Mouse (Mus musculus) neural tube, embryonic 11.5 days (tissue): Measurements from ENCODE around the gene Psip1. TPM values are rescaled to one million over a fixed set of nuclear protein-coding genes. Genes with fewer than 3 reads are reported as not detected.

Experiments
- ATAC-seq: fragments of 200-750 bp; cut with Nextera tagmentation; 2 replicates; pipeline ENCODE4 v1.8.0; 2017; ENCODE audit warnings: moderate number of reproducible peaks, mild to moderate bottlenecking, moderate TSS enrichment, moderate library complexity; ENCODE audit not compliant: insufficient read depth, low FRiP score, low TSS enrichment
- DNase-seq: peaks from one replicate; pipeline ENCODE4 v3.0.0-alpha.2; 2015; ENCODE audit warnings: low spot score
- H3K27ac ChIP-seq: fragments of 300-500 bp; sonication (generic); 2 replicates; pipeline ENCODE4 v1.5.1; 2014; ENCODE audit warnings: low read depth, mild to moderate bottlenecking, low read length
- H3K27me3 ChIP-seq: fragments of 300-500 bp; sonication (generic); 2 replicates; pipeline ENCODE4 v1.6.1; 2014; ENCODE audit warnings: mild to moderate bottlenecking, low read length, mixed read lengths; ENCODE audit not compliant: control insufficient read depth, insufficient read depth
- H3K36me3 ChIP-seq: fragments of 300-500 bp; sonication (generic); 2 replicates; pipeline ENCODE4 v1.6.1; 2014; ENCODE audit warnings: mild to moderate bottlenecking, low read length, moderate library complexity, mixed read lengths; ENCODE audit not compliant: control insufficient read depth, insufficient read depth
- H3K4me1 ChIP-seq: fragments of 300-500 bp; sonication (generic); 2 replicates; pipeline ENCODE4 v1.6.1; 2014; ENCODE audit warnings: low read length, mixed read lengths; ENCODE audit not compliant: control insufficient read depth, insufficient read depth
- H3K4me2 ChIP-seq: fragments of 300-500 bp; sonication (generic); 2 replicates; pipeline ENCODE4 v1.6.1; 2014; ENCODE audit warnings: low read depth, mild to moderate bottlenecking, moderate library complexity
- H3K4me3 ChIP-seq: fragments of 300-500 bp; sonication (generic); 2 replicates; pipeline ENCODE4 v1.5.1; 2014; ENCODE audit warnings: low read depth, low read length
- H3K9ac ChIP-seq: fragments of 300-500 bp; sonication (generic); 2 replicates; pipeline ENCODE4 v1.6.1; 2014; ENCODE audit warnings: mild to moderate bottlenecking, low read length
- H3K9me3 ChIP-seq: fragments of 300-500 bp; sonication (generic); 2 replicates; pipeline ENCODE4 v1.6.1; 2016; ENCODE audit warnings: low read length; ENCODE audit not compliant: control insufficient read depth
- WGBS: fragments of 180-500 bp; shearing (Covaris S2); extraction: QIAGEN DNeasy Blood & Tissue Kit; methylation state at CpG from one replicate; pipeline ENCODE4 v1.1.7; 2014; 5-methylcytosine and 5-hydroxymethylcytosine counted together
- polyA plus RNA-seq: library from polyadenylated mRNA; unstranded; fragments of >200 nt; fragmentation: Nextera tagmentation; extraction: Ambion mirVana; gene quantifications from 2 replicates; pipeline ENCODE4 v1.2.1, GENCODE M21; 2014

Gene Psip1
- polyA plus RNA-seq, 1 experiment from 2014 or later: 360 TPM

- Histone ChIP-seq H3K9me3 (no peaks in the 10 kb centered on the region), H3K27me3 (no peaks in the 10 kb centered on the region), H3K4me1 (peaks cover 14% of the 10 kb centered on the region; the same call in 1 of the 2 replicates), H3K27ac (peak overlapping the region; percentile 98), H3K36me3 (peaks cover 5% of the 10 kb centered on the region; the same call in 1 of the 2 replicates), H3K4me2 (peak overlapping the region; percentile 65), H3K9ac (peak overlapping the region; percentile 97), H3K4me3 (peak overlapping the region; percentile 96)
- DNase-seq (peak; percentile 94), ATAC-seq (peak; percentile 79)
- 0% methylated on average over 27 of the region's 40 CpGs for WGBS
These were observed 533 bp downstream of the Psip1 start for GRCm38 (mm10) chr4:83485735-83486116.

GRCm38 (mm10) chr4:83485250-83485649 lies 1.0 kb downstream of the Psip1 start:
- Histone ChIP-seq H3K27ac (no peak overlapping the region), H3K9me3 (no peaks in the 10 kb centered on the region), H3K4me1 (peaks cover 14% of the 10 kb centered on the region; the same call in 1 of the 2 replicates), H3K4me3 (peak overlapping the region; percentile 96), H3K4me2 (peak overlapping the region; percentile 65), H3K27me3 (no peaks in the 10 kb centered on the region), H3K9ac (peak overlapping the region; percentile 97), H3K36me3 (peaks cover 5% of the 10 kb centered on the region; the same call in 1 of the 2 replicates)
- no peak for DNase-seq
- 25% methylated on average over 12 of the region's 12 CpGs for WGBS
- no peak for ATAC-seq

- Histone ChIP-seq H3K4me3 (no peak overlapping the region), H3K36me3 (peaks cover 11% of the 10 kb centered on the region), H3K9ac (no peak overlapping the region), H3K27ac (no peak overlapping the region), H3K4me2 (no peak overlapping the region), H3K9me3 (no peaks in the 10 kb centered on the region), H3K27me3 (no peaks in the 10 kb centered on the region), H3K4me1 (no peaks in the 10 kb centered on the region)
- ATAC-seq (no peak), DNase-seq (no peak)
- WGBS: 70% methylated on average over 3 of the region's 3 CpGs
These were observed 18.1 kb downstream of the Psip1 start for GRCm38 (mm10) chr4:83468208-83468607.

GRCm38 (mm10) chr4:83467615-83468014 lies 18.6 kb downstream of the Psip1 start:
- no peaks in the 10 kb centered on the region for H3K27me3 ChIP-seq
- ATAC-seq: no peak
- H3K9ac ChIP-seq: no peak overlapping the region
- DNase-seq: no peak
- H3K27ac ChIP-seq: no peak overlapping the region
- no peaks in the 10 kb centered on the region for H3K4me1 ChIP-seq
- H3K9me3 ChIP-seq: no peaks in the 10 kb centered on the region
- 89% methylated on average over 7 of the region's 7 CpGs for WGBS
- H3K4me3 ChIP-seq: no peak overlapping the region
- no peak overlapping the region for H3K4me2 ChIP-seq
- H3K36me3 ChIP-seq: peaks cover 9% of the 10 kb centered on the region

- ATAC-seq (no peak), DNase-seq (no peak)
- Histone ChIP-seq H3K27me3 (no peaks in the 10 kb centered on the region), H3K36me3 (peaks cover 6% of the 10 kb centered on the region), H3K4me1 (no peaks in the 10 kb centered on the region), H3K4me3 (no peak overlapping the region), H3K4me2 (no peak overlapping the region), H3K27ac (no peak overlapping the region), H3K9me3 (no peaks in the 10 kb centered on the region), H3K9ac (no peak overlapping the region)
- WGBS: 93% methylated on average over 7 of the region's 7 CpGs
These were observed 21.4 kb downstream of the Psip1 start for GRCm38 (mm10) chr4:83464827-83465226.

- DNase-seq (no peak), ATAC-seq (no peak)
- no peak overlapping the region for H3K4me2 ChIP-seq
- no peaks in the 10 kb centered on the region for H3K4me1 ChIP-seq
- H3K27me3 ChIP-seq: no peaks in the 10 kb centered on the region
- no peaks in the 10 kb centered on the region for H3K9me3 ChIP-seq
- no peak overlapping the region for H3K27ac ChIP-seq
- no peak overlapping the region for H3K4me3 ChIP-seq
- WGBS: 91% methylated on average over 5 of the region's 5 CpGs
- H3K9ac ChIP-seq: no peak overlapping the region
- H3K36me3 ChIP-seq: peaks cover 10% of the 10 kb centered on the region
These were observed 26.2 kb downstream of the Psip1 start for GRCm38 (mm10) chr4:83460106-83460505.

GRCm38 (mm10) chr4:83450785-83451184 lies 35.5 kb downstream of the Psip1 start:
- ATAC-seq (no peak), DNase-seq (no peak)
- 85% methylated on average over 4 of the region's 4 CpGs for WGBS
- Histone ChIP-seq H3K9me3 (no peaks in the 10 kb centered on the region), H3K9ac (no peak overlapping the region), H3K4me3 (no peak overlapping the region), H3K36me3 (peaks cover 15% of the 10 kb centered on the region), H3K4me2 (no peak overlapping the region), H3K27me3 (no peaks in the 10 kb centered on the region), H3K4me1 (no peaks in the 10 kb centered on the region), H3K27ac (no peak overlapping the region)

GRCm38 (mm10) chr4:83441050-83441449 lies 45.2 kb downstream of the Psip1 start:
- Histone ChIP-seq H3K4me1 (no peaks in the 10 kb centered on the region), H3K27me3 (no peaks in the 10 kb centered on the region), H3K9ac (no peak overlapping the region), H3K4me3 (no peak overlapping the region), H3K4me2 (no peak overlapping the region), H3K27ac (no peak overlapping the region), H3K36me3 (peaks cover 17% of the 10 kb centered on the region), H3K9me3 (no peaks in the 10 kb centered on the region)
- ATAC-seq (no peak), DNase-seq (no peak)
- 91% methylated on average over 4 of the region's 4 CpGs for WGBS

GRCm38 (mm10) chr4:83439045-83439444 lies 47.2 kb downstream of the Psip1 start:
- Histone ChIP-seq H3K9me3 (no peaks in the 10 kb centered on the region), H3K36me3 (peaks cover 19% of the 10 kb centered on the region), H3K27ac (no peak overlapping the region), H3K9ac (no peak overlapping the region), H3K4me2 (no peak overlapping the region), H3K4me3 (no peak overlapping the region), H3K4me1 (no peaks in the 10 kb centered on the region), H3K27me3 (no peaks in the 10 kb centered on the region)
- ATAC-seq (no peak), DNase-seq (no peak)
- 66% methylated on average over 5 of the region's 5 CpGs for WGBS
